Mouse (Mus musculus) intestine, postnatal 0 days (tissue): ENCODE data around the gene Kif13a. TPM values are rescaled to one million over a fixed set of nuclear protein-coding genes. Genes with fewer than 3 reads are reported as not detected.

ENCODE experiments used
- ATAC-seq: fragments of 200-750 bp; cut with Nextera tagmentation; 2 replicates; pipeline ENCODE4 v1.8.0; 2017; ENCODE audit warnings: mild to moderate bottlenecking, moderate TSS enrichment, moderate library complexity
- H3K27ac ChIP-seq: fragments of 300-500 bp; sonication (generic); 2 replicates; pipeline ENCODE4 v1.5.1; 2014; ENCODE audit warnings: mild to moderate bottlenecking, low read depth, low read length, moderate library complexity
- H3K27me3 ChIP-seq: fragments of 300-500 bp; sonication (generic); replicated peaks from 2 replicates; pipeline ENCODE4 v1.6.1; 2014; ENCODE audit warnings: low read length, mixed read lengths; ENCODE audit not compliant: control insufficient read depth, insufficient read depth
- H3K36me3 ChIP-seq: fragments of 300-500 bp; sonication (generic); 2 replicates; pipeline ENCODE4 v1.6.1; 2014; ENCODE audit warnings: mild to moderate bottlenecking, moderate library complexity; ENCODE audit not compliant: control insufficient read depth, insufficient read depth
- H3K4me1 ChIP-seq: fragments of 300-500 bp; sonication (generic); replicated peaks from 2 replicates; pipeline ENCODE4 v1.6.1; 2014; ENCODE audit warnings: antibody characterized with exemption, low read length, mixed read lengths; ENCODE audit not compliant: control insufficient read depth, insufficient read depth
- H3K4me2 ChIP-seq: fragments of 300-500 bp; sonication (generic); replicated peaks from 2 replicates; pipeline ENCODE4 v1.6.1; 2014; ENCODE audit warnings: low read depth, mild to moderate bottlenecking, moderate library complexity
- H3K4me3 ChIP-seq: fragments of 300-500 bp; sonication (generic); 2 replicates; pipeline ENCODE4 v1.5.1; 2014; ENCODE audit warnings: low read depth, low read length
- H3K9ac ChIP-seq: fragments of 300-500 bp; sonication (generic); 2 replicates; pipeline ENCODE4 v1.6.1; 2014; ENCODE audit warnings: mild to moderate bottlenecking, low read depth, low read length
- H3K9me3 ChIP-seq: fragments of 300-500 bp; sonication (generic); 2 replicates; pipeline ENCODE4 v1.6.1; 2016; ENCODE audit warnings: mixed run types; ENCODE audit not compliant: control insufficient read depth
- CTCF ChIP-seq: sonication (generic); IDR thresholded peaks from 2 replicates; pipeline ENCODE4 v1.5.1; 2016; ENCODE audit warnings: low read depth, mild to moderate bottlenecking, control low read depth, antibody characterized with exemption, moderate library complexity
- WGBS: fragments of 180-500 bp; shearing (Covaris S2); extraction: QIAGEN DNeasy Blood & Tissue Kit; methylation state at CpG from one replicate; pipeline ENCODE4 v1.1.7; 2014; 5-methylcytosine and 5-hydroxymethylcytosine counted together
- polyA plus RNA-seq: library from polyadenylated mRNA; unstranded; fragments of >200 nt; fragmentation: Nextera tagmentation; extraction: Ambion mirVana; gene quantifications from 2 replicates; pipeline ENCODE4 v1.2.1, GENCODE M21; 2015

Kif13a gene
- polyA plus RNA-seq, 1 experiment from 2014 or later: 11.3 TPM

DNA sequence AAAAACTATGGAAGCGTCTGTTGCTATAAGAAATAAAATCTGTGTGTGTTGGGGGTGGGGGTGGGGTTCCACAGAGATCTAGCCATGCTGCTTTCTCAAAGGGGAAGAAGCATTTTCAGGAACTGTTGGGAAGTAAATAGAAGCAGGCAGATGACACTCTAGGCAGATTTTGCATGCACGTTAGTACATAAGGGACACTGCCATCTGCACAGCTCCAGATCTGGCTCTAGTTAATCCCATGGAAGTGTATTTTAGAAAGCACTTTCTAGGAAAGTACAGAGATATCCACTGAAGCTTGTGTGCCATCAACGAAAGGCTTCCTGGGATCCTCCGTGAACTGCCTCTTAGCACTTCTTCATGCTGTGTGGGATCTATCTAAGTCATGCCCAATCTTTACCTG, 22.6 kb downstream of the Kif13a start:
- H3K4me2 ChIP-seq: no peak overlapping the region
- no peaks in the 10 kb centered on the region for H3K27me3 ChIP-seq
- no peak overlapping the region for H3K4me3 ChIP-seq
- H3K4me1 ChIP-seq: no peaks in the 10 kb centered on the region; the same call in 1 of the 2 replicates
- no peak for TF ChIP-seq CTCF
- no peak for ATAC-seq
- no peaks in the 10 kb centered on the region for H3K9me3 ChIP-seq
- H3K36me3 ChIP-seq: no peaks in the 10 kb centered on the region
- 95% methylated on average over 4 of the region's 4 CpGs for WGBS
- H3K27ac ChIP-seq: no peak overlapping the region
- H3K9ac ChIP-seq: no peak overlapping the region

DNA sequence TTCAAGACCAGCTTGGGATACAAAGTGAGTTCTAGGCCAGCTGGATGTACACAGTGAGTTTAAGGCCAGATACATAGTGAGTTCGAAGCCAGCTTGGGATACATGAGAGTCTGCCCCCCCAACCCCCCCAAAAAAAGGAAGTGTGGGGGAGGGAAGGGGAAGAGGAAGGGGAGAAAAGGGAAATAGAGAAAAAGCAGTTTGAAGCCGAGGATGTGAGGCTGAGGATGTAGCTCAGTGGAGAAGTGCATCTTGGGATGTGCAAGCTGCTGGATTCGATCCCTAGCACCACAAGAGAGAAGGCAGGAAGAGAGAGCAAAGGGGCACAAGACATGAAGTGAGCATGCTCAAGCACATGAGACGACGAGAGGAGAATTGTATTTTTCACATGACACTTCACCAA, 23.7 kb downstream of the Kif13a start:
- WGBS: 91% methylated on average over 5 of the region's 5 CpGs
- ATAC-seq: no peak
- no peak overlapping the region for H3K4me2 ChIP-seq
- no peaks in the 10 kb centered on the region for H3K36me3 ChIP-seq
- no peak for TF ChIP-seq CTCF
- H3K4me3 ChIP-seq: no peak overlapping the region
- no peaks in the 10 kb centered on the region; the same call in 1 of the 2 replicates for H3K4me1 ChIP-seq
- no peaks in the 10 kb centered on the region for H3K27me3 ChIP-seq
- no peak overlapping the region for H3K9ac ChIP-seq
- no peak overlapping the region for H3K27ac ChIP-seq
- H3K9me3 ChIP-seq: no peaks in the 10 kb centered on the region

DNA sequence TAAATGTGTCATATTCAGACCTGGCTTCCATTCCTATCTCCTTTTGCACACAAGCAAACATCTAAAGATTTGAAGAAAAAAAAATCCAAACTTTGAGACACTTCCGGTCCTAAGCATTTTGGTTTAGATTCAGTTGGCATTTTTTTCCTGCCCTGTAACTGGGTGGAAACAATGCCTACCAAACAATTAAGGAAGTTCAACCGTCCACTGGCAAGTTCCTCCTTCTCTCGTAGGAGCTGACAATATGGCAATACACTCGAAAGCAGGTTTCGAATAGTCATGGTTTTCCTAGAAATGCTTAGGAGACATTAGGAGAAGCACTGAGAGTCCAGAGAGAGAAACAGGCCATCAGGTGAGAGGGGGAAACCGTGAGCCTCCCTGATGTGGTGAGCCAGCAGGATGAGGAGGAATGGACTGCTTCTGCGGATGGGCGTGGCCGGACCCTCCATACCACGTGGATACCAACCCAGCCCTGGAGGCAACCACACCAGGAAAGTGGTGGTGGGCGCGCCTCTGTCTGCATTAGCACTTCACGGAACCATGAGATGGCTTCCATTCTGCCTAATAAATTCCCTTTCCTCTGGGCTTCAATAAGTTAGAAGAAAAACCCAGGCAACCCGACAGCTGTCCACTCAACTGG, 24.6 kb downstream of the Kif13a start:
- Histone ChIP-seq H3K27me3 (no peaks in the 10 kb centered on the region), H3K4me2 (no peak overlapping the region), H3K27ac (no peak overlapping the region), H3K9me3 (no peaks in the 10 kb centered on the region), H3K36me3 (no peaks in the 10 kb centered on the region; the same call in 1 of the 2 replicates), H3K9ac (no peak overlapping the region), H3K4me1 (no peaks in the 10 kb centered on the region; the same call in 1 of the 2 replicates), H3K4me3 (no peak overlapping the region)
- no peak for TF ChIP-seq CTCF
- WGBS: 82% methylated on average over 14 of the region's 14 CpGs
- ATAC-seq: no peak

DNA sequence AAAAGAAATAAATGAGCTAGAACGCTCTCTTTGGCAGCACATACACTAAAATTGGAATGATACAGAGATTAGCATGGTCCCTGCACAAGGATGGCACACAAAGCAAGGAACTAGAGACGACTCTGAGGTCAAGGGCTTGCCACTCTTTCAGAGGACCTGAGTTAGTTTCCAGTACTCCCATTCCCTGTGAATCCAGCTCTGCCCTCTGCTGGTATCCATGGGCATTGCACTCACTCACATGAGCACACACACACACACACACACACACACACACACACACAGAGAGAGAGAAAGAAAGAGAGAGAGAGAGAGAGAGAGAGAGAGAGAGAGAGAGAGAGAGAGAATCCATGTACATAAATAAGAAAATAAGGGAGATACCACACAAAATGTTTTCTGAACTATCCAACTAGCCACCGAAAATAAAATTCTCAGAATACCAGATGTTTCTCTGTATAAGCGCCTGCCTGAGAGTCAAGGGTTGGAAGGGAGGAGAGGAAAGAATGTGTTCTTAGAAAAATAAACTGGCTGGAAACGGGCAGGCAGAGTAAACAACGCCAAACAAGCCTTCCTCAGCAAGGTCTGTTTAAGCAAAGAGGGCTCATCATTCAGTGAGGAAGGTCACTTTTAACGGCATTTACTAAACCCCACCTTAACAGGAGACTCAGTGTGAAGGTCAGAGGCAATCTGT, 27.0 kb downstream of the Kif13a start:
- no peaks in the 10 kb centered on the region; the same call in 1 of the 2 replicates for H3K4me1 ChIP-seq
- WGBS: 83% methylated on average over 7 of the region's 7 CpGs
- no peaks in the 10 kb centered on the region; the same call in 1 of the 2 replicates for H3K36me3 ChIP-seq
- no peaks in the 10 kb centered on the region for H3K27me3 ChIP-seq
- TF ChIP-seq CTCF: peak; percentile 52
- no peak overlapping the region for H3K4me2 ChIP-seq
- no peak overlapping the region for H3K9ac ChIP-seq
- no peak for ATAC-seq
- no peaks in the 10 kb centered on the region for H3K9me3 ChIP-seq
- no peak overlapping the region for H3K4me3 ChIP-seq
- H3K27ac ChIP-seq: no peak overlapping the region

DNA sequence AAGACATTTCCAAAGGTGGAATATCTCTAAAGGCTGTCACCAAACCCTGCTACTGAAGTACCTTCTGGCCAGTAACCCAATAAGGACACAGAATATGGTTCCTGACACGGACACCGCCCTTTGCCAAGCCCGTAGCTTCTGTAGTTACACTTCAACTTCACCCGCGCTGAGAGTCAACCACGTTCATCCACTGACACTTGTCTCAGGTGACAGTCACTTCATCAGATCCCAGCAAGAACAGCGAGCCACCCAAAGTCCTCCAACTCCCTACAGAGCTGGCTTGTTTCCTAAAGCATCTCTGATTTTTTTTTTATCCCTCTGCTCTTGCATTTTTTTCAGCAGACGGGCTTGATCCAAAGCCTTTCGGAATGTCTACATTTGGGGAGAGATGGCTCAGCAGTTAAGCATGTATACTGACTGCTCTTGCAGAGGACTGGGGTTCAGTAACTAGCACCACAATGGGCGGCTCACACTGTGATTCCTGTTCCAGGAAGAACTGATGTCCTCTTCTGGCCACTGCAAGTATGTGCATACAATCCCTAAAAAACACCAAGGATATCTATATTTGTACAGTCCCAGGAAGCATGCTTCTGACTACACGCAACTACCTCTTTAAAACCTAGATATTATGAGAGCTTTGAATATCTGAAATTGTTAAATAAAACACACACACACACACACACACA, 28.7 kb downstream of the Kif13a start:
- no peak for TF ChIP-seq CTCF
- no peaks in the 10 kb centered on the region for H3K27me3 ChIP-seq
- 85% methylated on average over 11 of the region's 11 CpGs for WGBS

DNA sequence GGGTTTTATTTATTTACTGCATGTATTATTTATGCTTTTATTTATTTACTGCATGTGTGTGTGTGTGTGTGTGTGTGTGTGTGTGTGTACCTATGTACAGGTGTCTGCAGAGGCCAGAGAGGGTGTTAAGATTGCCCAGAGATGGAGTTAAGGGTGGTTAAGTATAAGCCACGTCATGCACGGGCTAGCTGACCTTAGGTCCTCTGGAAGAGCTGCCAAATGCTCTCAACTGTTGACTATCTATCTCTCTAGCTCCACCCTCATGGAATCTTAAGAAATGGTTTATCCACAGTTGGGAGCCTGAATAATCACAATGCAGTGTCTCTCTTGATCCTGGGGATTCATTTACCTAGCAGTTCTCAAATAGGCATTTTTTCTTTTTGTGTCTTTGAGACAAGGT, 30.8 kb downstream of the Kif13a start:
- Histone ChIP-seq H3K27ac (no peak overlapping the region), H3K27me3 (no peaks in the 10 kb centered on the region), H3K36me3 (no peaks in the 10 kb centered on the region; the same call in 1 of the 2 replicates), H3K4me1 (0 out of 2 replicates have a peak, but pooled peaks cover 4% of the 10 kb centered on the region), H3K9ac (no peak overlapping the region), H3K4me3 (no peak overlapping the region), H3K4me2 (no peak overlapping the region), H3K9me3 (no peaks in the 10 kb centered on the region)
- no peak for ATAC-seq
- 32% methylated on average over 2 of the region's 2 CpGs for WGBS
- TF ChIP-seq CTCF: no peak

More for the DNA sequence above, 28.7 kb downstream of the Kif13a start:
- Histone ChIP-seq H3K9ac (no peak overlapping the region), H3K9me3 (no peaks in the 10 kb centered on the region), H3K27ac (no peak overlapping the region), H3K4me1 (no peaks in the 10 kb centered on the region), H3K4me2 (no peak overlapping the region), H3K36me3 (no peaks in the 10 kb centered on the region; the same call in 1 of the 2 replicates), H3K4me3 (no peak overlapping the region)
- ATAC-seq: no peak
